21 mouse cellular contexts compared by ENCODE assay signal in the genomic region with DNA sequence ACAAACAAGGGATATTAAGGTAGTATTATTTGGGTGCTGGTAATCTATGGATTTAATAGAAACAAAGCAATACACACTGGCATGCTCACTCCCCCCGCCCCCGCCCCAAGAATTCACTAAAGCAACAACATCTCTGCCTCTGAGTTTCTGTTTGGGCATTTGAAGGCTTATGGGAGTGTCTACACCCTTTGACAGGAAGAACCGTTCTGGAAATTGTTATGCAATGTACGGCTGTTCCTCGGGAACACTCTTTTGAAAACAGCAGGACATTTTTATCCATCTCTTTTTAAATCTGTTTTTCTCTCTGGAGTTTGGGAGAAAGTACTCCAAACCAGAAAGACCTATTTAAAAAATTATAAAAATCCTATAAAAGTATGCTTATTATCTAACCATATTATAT.
DNase-seq lines count a peak whose midpoint lies in the region; TF ChIP-seq lines count a peak whose summit lies in the region.
"Had no signal": no experiment of that assay in that cellular context is flagged by ENCODE, and none has a peak within 500 bp of the region (broad histone marks: within the 10 kb centered on the region; RNA-seq: fewer than 3 reads in every experiment).

No protein-coding gene starts in this region.

- peak overlapping the region; percentile 60 for H3K27ac ChIP-seq in layer of hippocampus, adult 2 months
- H3K27ac ChIP-seq: forebrain, embryonic 10.5 days; forebrain, embryonic 13.5 days; heart, adult 2 months; hindbrain, embryonic 15.5 days; intestine, embryonic 15.5 days had no signal

- TF ChIP-seq CTCF in layer of hippocampus, adult 2 months (conservative IDR thresholded peaks at IDR 0.05), result no peak

- H3K4me3 ChIP-seq in layer of hippocampus, adult 2 months, result no peak overlapping the region
- H3K4me3 ChIP-seq: forebrain, embryonic 10.5 days; forebrain, embryonic 13.5 days; heart, adult 2 months; hindbrain, embryonic 15.5 days; intestine, embryonic 15.5 days had no signal

- peak; percentile 86 for DNase-seq in heart, adult 11 months
- DNase-seq in heart, postnatal 10 days, result no peak
- no peak for DNase-seq in layer of hippocampus, adult 2 months (ENCODE audit: low spot score in 2 of 2)
- DNase-seq in layer of hippocampus, adult 9-10 months (ENCODE audit: low spot score), result no peak
- DNase-seq in R1 (ENCODE audit: low read depth, low spot score), result peak; percentile 23
- peak; percentile 46 for DNase-seq in telencephalon, adult 2 months (ENCODE audit: low read depth, low spot score)
- no peak for DNase-seq in kidney, postnatal 14 days
- DNase-seq: adrenal gland, adult 2 months; adrenal gland, postnatal 14 days; B cell, adult 2 months; cerebellum, adult 18-20 months; cerebellum, adult 9-10 months; cerebellum, postnatal 14 days; gastrocnemius, postnatal 25 days; heart, adult 2 months; heart, postnatal 14 days; heart, postnatal 4 days had no signal

- intact Hi-C loops in heart, postnatal 10 days (cut with DNase I), result no loop called here

Comparison
In these comparisons a context has a peak if more than half of its experiments do, and no peak if none do; other contexts are left out.
1. DNase-seq: peak in heart, adult 11 months (single experiment), R1 (single experiment) and telencephalon, adult 2 months (single experiment); none in heart, postnatal 10 days (0 of 2), layer of hippocampus, adult 2 months (0 of 2), layer of hippocampus, adult 9-10 months (single experiment) and kidney, postnatal 14 days (single experiment).